Mouse (Mus musculus) hindbrain, embryonic 13.5 days (tissue): ENCODE data around the gene Olfr201. TPM values are rescaled to one million over a fixed set of nuclear protein-coding genes. Genes with fewer than 3 reads are reported as not detected.
"Not testable (repeated sequence)": the region's sequence is repeated elsewhere in the genome, so short reads cannot be mapped to it uniquely, and the experiment has no call there.

Source experiments
- ATAC-seq: fragments of 200-750 bp; cut with Nextera tagmentation; 2 replicates; pipeline ENCODE4 v1.8.0; 2017; ENCODE audit warnings: moderate TSS enrichment; ENCODE audit not compliant: low FRiP score
- H3K27ac ChIP-seq: fragments of 300-500 bp; sonication (generic); 2 replicates; pipeline ENCODE4 v1.5.1; 2015; ENCODE audit warnings: inconsistent platforms, mild to moderate bottlenecking, moderate library complexity
- H3K27me3 ChIP-seq: fragments of 300-500 bp; sonication (generic); 2 replicates; pipeline ENCODE4 v1.6.1; 2015; ENCODE audit warnings: mild to moderate bottlenecking, inconsistent platforms
- H3K36me3 ChIP-seq: fragments of 300-500 bp; sonication (generic); 2 replicates; pipeline ENCODE4 v1.6.1; 2015; ENCODE audit warnings: mild to moderate bottlenecking, inconsistent platforms
- H3K4me1 ChIP-seq: fragments of 300-500 bp; sonication (generic); replicated peaks from 2 replicates; pipeline ENCODE4 v1.6.1; 2015; ENCODE audit warnings: inconsistent platforms
- H3K4me2 ChIP-seq: fragments of 300-500 bp; sonication (generic); 2 replicates; pipeline ENCODE4 v1.6.1; 2015; ENCODE audit warnings: inconsistent platforms, mild to moderate bottlenecking, moderate library complexity
- H3K4me3 ChIP-seq: fragments of 300-500 bp; sonication (generic); 2 replicates; pipeline ENCODE4 v1.5.1; 2015; ENCODE audit warnings: mild to moderate bottlenecking, inconsistent platforms
- H3K9ac ChIP-seq: fragments of 300-500 bp; sonication (generic); 2 replicates; pipeline ENCODE4 v1.6.1; 2015; ENCODE audit warnings: mild to moderate bottlenecking, inconsistent platforms
- H3K9me3 ChIP-seq: fragments of 300-500 bp; sonication (generic); 2 replicates; pipeline ENCODE4 v1.6.1; 2016; ENCODE audit warnings: inconsistent platforms
- WGBS: fragments of 180-500 bp; shearing (Covaris S2); methylation state at CpG from one replicate; pipeline ENCODE4 v1.1.7; 2015; 5-methylcytosine and 5-hydroxymethylcytosine counted together
- polyA plus RNA-seq: library from polyadenylated mRNA; unstranded; fragments of >200 nt; fragmentation: Nextera tagmentation; extraction: Ambion mirVana; gene quantifications from 2 replicates; pipeline ENCODE4 v1.2.1, GENCODE M21; 2015

The Olfr201 gene
- not detected in 2 replicates for polyA plus RNA-seq

GRCm38 (mm10) chr16:59272532-59272931, at the start of gene Olfr201:
TSS of gene Olfr201 (minus strand) at chr16:59272632.
- ATAC-seq, H3K27me3 ChIP-seq, H3K9ac ChIP-seq, H3K4me2 ChIP-seq, H3K4me1 ChIP-seq, H3K4me3 ChIP-seq, H3K9me3 ChIP-seq, H3K36me3 ChIP-seq, H3K27ac ChIP-seq: not testable (repeated sequence)
- 95% methylated on average over 4 of the region's 4 CpGs for WGBS

- Histone ChIP-seq H3K4me3 (no peak within 1 kb of the TSS), H3K27me3 (no peaks in the 10 kb centered on the region), H3K4me2 (no peak within 1 kb of the TSS), H3K9me3 (no peaks in the 10 kb centered on the region), H3K27ac (no peak within 1 kb of the TSS), H3K9ac (no peak within 1 kb of the TSS), H3K36me3 (no peaks in the 10 kb centered on the region), H3K4me1 (no peaks in the 10 kb centered on the region)
- no peak for ATAC-seq
These were observed 45.7 kb upstream of the Olfr201 start, which contains the start of gene Olfr204 for GRCm38 (mm10) chr16:59318148-59318547. TSS of gene Olfr204 (minus strand) at chr16:59318248.

- Histone ChIP-seq H3K4me3 (no peak within 1 kb of the TSS), H3K36me3 (no peaks in the 10 kb centered on the region), H3K27me3 (no peaks in the 10 kb centered on the region), H3K27ac (no peak within 1 kb of the TSS), H3K9me3 (no peaks in the 10 kb centered on the region), H3K4me2 (no peak within 1 kb of the TSS), H3K4me1 (no peaks in the 10 kb centered on the region), H3K9ac (no peak within 1 kb of the TSS)
- 88% methylated on average over 2 of the region's 2 CpGs for WGBS
- no peak for ATAC-seq
These were observed 26.1 kb upstream of the Olfr201 start, which contains the start of gene Olfr203 for GRCm38 (mm10) chr16:59298581-59298980. TSS of gene Olfr203 (plus strand) at chr16:59298881.

- not testable (repeated sequence) for H3K27ac ChIP-seq, H3K36me3 ChIP-seq, H3K9ac ChIP-seq, H3K27me3 ChIP-seq, ATAC-seq, H3K4me3 ChIP-seq, H3K4me2 ChIP-seq, H3K4me1 ChIP-seq, H3K9me3 ChIP-seq
- WGBS, result 85% methylated on average over 9 of the region's 9 CpGs
These were observed 15.1 kb upstream of the Olfr201 start for GRCm38 (mm10) chr16:59287576-59287975.

GRCm38 (mm10) chr16:59286693-59287092, 14.3 kb upstream of the Olfr201 start, which contains the start of gene Olfr202:
TSS of gene Olfr202 (minus strand) at chr16:59286793.
- no peak for ATAC-seq
- H3K9me3 ChIP-seq, result no peaks in the 10 kb centered on the region
- H3K27ac ChIP-seq, result no peak within 1 kb of the TSS
- no peak within 1 kb of the TSS for H3K4me3 ChIP-seq
- H3K36me3 ChIP-seq, result no peaks in the 10 kb centered on the region
- 92% methylated on average over 1 of the region's 1 CpGs for WGBS
- no peaks in the 10 kb centered on the region for H3K27me3 ChIP-seq
- no peak within 1 kb of the TSS for H3K4me2 ChIP-seq
- H3K9ac ChIP-seq, result no peak within 1 kb of the TSS
- H3K4me1 ChIP-seq, result no peaks in the 10 kb centered on the region

GRCm38 (mm10) chr16:59283476-59283875, 11.0 kb upstream of the Olfr201 start:
- no peaks in the 10 kb centered on the region for H3K4me1 ChIP-seq
- WGBS, result 91% methylated on average over 1 of the region's 1 CpGs
- no peak overlapping the region for H3K4me2 ChIP-seq
- H3K27ac ChIP-seq, result no peak overlapping the region
- H3K4me3 ChIP-seq, result no peak overlapping the region
- no peaks in the 10 kb centered on the region for H3K36me3 ChIP-seq
- no peaks in the 10 kb centered on the region for H3K9me3 ChIP-seq
- no peak overlapping the region for H3K9ac ChIP-seq
- ATAC-seq, result no peak
- H3K27me3 ChIP-seq, result no peaks in the 10 kb centered on the region

GRCm38 (mm10) chr16:59280542-59280941, 8.1 kb upstream of the Olfr201 start:
- Histone ChIP-seq H3K4me3 (no peak overlapping the region), H3K4me1 (no peaks in the 10 kb centered on the region), H3K27ac (no peak overlapping the region), H3K9ac (no peak overlapping the region), H3K27me3 (no peaks in the 10 kb centered on the region), H3K9me3 (no peaks in the 10 kb centered on the region), H3K36me3 (no peaks in the 10 kb centered on the region), H3K4me2 (no peak overlapping the region)
- no peak for ATAC-seq
- 87% methylated on average over 3 of the region's 3 CpGs for WGBS

- H3K4me2 ChIP-seq, H3K27ac ChIP-seq, H3K9ac ChIP-seq, H3K4me3 ChIP-seq, H3K27me3 ChIP-seq, H3K9me3 ChIP-seq, H3K36me3 ChIP-seq, H3K4me1 ChIP-seq, ATAC-seq: not testable (repeated sequence)
- WGBS, result 78% methylated on average over 4 of the region's 4 CpGs
These were observed 3.3 kb downstream of the Olfr201 start for GRCm38 (mm10) chr16:59269097-59269496.

- Histone ChIP-seq H3K36me3 (no peaks in the 10 kb centered on the region), H3K4me2 (no peak overlapping the region), H3K27me3 (no peaks in the 10 kb centered on the region), H3K9me3 (0 out of 2 replicates have a peak, but pooled peaks cover 5% of the 10 kb centered on the region), H3K27ac (no peak overlapping the region), H3K9ac (no peak overlapping the region), H3K4me3 (no peak overlapping the region), H3K4me1 (no peaks in the 10 kb centered on the region)
- 88% methylated on average over 17 of the region's 17 CpGs for WGBS
- no peak for ATAC-seq
These were observed 22.7 kb downstream of the Olfr201 start for GRCm38 (mm10) chr16:59249684-59250083.

- not testable (repeated sequence) for ATAC-seq, H3K27ac ChIP-seq, H3K4me3 ChIP-seq, H3K9ac ChIP-seq, H3K36me3 ChIP-seq, H3K4me2 ChIP-seq, H3K4me1 ChIP-seq, H3K27me3 ChIP-seq, H3K9me3 ChIP-seq
- 78% methylated on average over 1 of the region's 1 CpGs for WGBS
These were observed 52.8 kb downstream of the Olfr201 start, which contains the start of gene Olfr199 for GRCm38 (mm10) chr16:59219667-59220066. TSS of gene Olfr199 (minus strand) at chr16:59219767.

GRCm38 (mm10) chr16:59217861-59218260, 54.6 kb downstream of the Olfr201 start:
- H3K9me3 ChIP-seq, H3K4me3 ChIP-seq, H3K36me3 ChIP-seq, H3K9ac ChIP-seq, H3K27ac ChIP-seq, H3K4me1 ChIP-seq, ATAC-seq, H3K4me2 ChIP-seq, H3K27me3 ChIP-seq: not testable (repeated sequence)
- WGBS, result 83% methylated on average over 3 of the region's 3 CpGs
